Mouse (Mus musculus) embryo, embryonic 9.5 days (tissue): ENCODE measurements around the gene Baiap2l1.

Experiments
- DNase-seq: peaks from one replicate; pipeline ENCODE4 v3.0.0-alpha.2; 2017; ENCODE audit errors: extremely low spot score

The Baiap2l1 gene

DNA sequence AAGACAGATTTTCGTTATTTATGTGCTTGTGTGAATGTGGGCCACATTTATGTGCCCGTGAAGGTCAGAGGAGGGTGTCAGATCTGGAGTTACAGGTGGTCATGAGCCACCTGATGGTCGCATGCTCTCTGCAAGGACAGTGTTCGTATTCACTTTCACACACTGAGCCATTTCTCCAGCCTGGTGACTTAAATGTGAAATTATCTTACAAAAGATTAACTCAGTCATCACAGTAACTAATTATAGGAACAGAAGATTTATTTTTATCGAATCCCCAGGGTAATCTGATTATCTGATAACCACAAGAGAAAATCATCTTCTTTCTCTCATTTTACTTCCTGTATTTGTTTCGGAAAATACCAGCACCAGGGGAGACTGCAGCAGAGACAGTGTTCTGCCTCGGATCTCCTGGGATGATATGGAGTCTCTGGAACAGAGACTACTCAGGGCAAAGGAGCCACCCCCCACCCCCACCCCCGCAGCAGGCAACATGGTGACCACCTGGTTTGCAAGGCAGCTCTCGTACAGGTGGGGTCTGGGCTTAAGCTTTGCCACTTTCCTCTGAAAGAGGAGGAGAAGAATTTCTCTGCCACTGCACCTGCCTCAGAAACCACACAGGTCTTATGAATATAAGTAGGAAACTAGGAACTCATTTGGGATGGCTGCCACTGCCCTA is 71.2 kb downstream of the Baiap2l1 start:
- DNase-seq: no peak

DNA sequence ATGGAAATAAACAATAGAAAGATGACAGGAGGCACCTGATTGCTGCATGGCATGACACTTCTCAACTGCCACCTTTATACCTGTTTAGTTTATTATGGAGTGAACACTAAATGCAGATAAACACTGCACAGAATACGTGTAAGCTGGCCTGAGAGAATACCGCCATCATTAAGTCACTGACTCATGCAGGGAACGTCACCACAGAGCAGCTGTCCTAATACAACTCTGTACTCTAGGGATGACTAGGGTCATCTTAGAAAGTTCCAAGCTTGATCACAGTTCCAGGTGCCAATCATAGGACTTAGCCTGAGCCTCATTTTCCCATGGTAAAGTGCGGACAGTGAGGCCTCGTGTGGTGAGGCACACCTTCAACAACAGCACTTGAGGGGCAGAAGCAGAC is 73.3 kb downstream of the Baiap2l1 start:
- no peak for DNase-seq

DNA sequence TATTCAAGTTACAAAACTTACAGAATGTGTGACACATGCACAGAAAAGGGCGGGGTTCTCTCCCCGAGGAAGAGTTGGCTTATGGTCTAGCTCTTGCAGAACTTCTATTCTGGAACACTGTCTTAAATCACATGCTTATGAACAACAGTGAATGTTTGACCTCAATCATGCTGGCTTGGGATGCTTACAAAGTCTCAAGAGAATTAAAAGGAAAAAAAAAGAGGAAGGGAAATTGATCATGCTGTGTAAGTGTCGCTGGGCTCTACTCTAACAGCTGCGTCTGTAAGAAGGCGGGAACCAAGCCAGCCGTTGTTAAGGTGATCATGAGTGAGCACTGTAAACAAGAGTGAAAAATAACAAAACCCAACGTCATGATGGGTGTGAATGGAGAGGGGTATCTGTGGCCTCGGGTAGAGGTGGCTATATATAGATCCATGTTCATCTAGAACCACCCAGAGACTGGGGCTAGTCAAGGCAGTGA is 74.3 kb downstream of the Baiap2l1 start:
- DNase-seq: no peak

DNA sequence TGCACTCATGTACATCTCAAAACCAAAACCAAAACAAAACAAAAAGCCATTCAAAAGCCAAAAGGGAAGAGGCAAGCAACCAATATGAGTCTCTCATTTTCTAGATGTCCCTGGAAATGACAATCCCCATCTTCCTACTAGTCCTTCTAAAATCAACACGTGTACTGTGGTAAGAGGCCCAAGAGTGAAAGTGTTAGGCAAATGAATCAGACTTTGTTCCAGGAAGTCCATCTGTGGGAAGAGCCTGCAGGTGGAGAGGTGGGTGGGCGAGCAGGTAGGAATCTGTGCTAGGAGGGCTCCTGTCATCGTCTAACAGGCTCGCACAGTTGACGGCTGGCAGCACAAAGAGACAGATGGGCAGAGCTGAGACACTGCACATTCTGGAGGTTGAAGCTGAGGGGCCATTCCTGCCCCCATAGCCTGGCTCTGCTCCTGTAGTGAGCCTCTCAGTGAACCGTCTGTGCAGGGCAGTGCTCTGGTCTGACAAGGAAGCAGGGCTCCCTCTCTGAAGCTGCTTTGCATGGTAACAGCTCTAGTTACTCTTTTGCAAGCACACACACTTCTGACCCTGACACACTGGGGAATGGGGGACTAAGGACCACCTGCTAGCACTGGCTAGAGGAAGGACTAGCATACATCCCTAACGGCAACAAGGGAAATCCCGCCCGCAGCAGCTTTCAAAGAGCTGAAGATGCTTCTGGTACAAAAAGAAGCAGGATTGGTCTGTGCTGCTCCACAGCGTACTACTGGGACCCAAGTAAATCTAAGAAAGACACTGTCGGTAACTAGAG is 75.2 kb downstream of the Baiap2l1 start:
- no peak for DNase-seq

DNA sequence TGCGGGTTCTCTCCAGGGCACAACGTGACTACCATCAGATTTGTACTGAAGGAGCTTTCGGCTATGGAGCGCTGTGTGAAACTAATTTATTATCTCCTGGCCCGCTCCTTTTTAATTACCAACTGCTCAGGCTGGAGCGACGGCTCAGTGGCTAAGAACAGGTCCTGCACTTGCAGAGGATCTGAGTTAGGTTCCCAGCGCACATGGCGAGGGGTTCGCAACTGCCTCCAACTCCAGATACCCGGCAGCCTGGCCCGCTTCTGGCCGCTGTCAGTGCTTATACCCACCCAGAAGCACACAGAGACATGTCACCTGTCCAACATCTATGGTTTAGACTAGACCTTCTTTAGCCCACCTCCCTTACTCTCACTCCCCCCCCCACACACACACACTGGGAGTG is 78.0 kb downstream of the Baiap2l1 start:
- DNase-seq: no peak

DNA sequence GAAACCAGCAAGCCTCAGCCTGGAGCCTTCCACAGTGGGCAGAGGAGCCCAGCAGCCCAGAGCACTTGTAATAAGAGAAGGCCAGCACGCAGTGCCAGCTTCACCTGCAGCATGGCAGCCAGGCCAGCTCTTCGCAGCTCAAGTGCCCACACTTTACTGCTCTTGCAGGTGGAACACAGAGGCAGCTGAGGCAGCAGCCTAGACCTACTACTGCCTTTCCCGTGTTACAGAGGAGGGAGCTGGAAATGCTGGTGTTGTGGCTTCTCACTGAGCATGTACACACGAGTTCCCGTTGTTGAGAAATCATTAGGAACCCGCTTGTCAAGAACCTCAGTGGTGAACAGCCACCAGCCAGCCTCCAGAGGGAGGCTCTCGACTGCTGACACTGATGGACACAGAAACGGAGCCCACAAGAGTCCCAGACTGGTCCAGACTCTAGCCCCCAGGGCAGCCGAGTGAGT is 78.8 kb downstream of the Baiap2l1 start:
- no peak for DNase-seq

DNA sequence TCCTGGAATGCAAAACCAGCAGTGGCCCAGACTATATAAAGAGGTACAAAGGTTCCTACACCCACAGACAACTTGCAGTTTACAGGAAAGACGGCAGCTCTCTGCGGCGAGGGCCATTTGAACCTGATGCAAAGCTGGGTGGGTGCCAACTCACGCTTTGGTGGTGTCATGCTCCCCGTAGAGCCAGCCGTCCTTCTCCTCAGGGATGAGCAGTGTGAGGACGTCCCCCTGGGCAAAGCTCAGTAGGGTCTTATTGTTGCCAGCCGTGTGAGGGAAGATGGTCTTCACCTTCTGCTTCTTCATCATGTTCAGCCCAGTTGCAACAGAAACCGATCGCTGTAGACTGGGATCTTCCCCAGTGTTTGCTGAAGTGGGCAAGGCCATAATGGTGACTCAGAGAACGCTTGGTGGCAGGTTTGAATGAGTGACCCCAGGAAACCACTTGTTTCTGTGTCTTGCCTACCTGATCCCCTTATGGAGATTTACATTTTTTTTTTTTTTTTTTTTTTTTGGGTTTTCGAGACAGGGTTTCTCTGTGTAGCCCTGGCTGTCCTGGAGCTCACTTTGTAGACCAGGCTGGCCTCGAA is 79.4 kb downstream of the Baiap2l1 start:
- DNase-seq: no peak

DNA sequence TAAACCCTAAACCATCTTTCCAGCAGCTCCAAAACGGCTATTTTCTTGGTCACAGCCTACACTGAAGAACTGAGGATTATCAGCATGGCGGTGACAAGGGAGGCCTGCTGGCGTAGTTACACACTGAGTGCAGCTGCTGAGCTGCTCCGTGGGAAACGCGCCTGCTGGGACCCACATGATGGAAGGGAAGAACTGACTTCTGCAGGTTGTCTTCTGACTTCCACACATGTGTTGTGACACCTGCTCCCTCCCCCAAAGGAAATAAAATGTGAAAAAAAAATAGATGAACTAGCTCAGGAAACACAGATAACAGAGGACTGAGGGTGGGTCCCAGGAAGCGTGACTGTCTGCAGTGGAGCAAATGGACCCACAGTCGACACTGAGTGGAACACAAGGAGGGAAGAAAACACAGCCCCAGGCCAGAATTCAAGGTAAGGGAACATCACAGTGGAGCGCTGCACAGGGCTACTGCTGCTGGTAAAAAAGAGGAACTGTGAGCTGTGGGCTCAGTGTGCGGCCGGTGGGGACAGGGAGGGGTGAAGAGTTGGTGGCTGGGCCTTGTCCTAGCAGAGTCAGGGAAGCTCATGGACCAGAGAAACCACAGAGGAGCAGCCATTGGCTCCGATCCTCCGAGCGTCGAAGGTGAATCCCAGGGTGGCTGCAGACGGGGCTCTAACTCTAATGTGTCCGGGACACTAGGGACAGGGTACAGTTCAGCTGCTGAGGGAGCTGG is 80.8 kb downstream of the Baiap2l1 start:
- no peak for DNase-seq

DNA sequence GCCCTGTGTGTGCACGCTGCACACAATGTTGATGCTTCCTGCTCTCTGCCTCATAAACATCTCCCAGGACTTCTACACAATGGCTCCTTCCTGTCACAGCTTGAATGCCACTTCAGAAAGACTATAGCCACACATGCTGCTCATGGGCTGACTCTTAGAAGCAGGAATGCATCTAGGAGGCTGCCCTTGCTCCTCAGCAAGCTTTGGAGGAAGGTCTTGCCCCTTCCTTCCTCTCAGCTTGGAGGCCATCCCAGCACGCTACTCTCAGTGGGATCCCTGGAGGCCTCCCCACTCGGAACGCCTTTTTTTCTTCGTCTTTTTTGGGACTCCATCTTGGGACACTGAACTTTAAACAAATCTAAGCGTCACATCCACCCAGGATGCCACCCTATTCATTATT is 83.0 kb downstream of the Baiap2l1 start:
- DNase-seq: no peak

DNA sequence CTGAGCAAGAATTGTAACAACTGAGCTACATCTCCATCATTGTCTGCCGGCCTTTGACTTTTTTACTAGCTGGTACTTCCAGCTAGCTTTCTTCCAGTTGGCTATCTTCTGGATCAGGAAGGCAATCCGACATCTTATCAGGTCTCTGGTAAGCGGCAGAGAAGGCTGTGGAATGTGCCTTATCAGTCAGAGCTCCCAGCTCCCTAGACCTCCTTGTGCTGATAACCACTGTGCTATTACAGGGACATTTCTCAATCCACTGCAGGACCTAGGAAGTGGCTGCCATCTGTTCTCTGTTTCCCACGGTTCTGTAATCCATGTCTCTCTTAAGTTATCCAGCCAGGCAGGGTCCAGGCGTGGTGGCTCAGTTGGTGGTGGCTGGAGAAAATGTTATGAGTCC is 86.1 kb downstream of the Baiap2l1 start:
- no peak for DNase-seq

DNA sequence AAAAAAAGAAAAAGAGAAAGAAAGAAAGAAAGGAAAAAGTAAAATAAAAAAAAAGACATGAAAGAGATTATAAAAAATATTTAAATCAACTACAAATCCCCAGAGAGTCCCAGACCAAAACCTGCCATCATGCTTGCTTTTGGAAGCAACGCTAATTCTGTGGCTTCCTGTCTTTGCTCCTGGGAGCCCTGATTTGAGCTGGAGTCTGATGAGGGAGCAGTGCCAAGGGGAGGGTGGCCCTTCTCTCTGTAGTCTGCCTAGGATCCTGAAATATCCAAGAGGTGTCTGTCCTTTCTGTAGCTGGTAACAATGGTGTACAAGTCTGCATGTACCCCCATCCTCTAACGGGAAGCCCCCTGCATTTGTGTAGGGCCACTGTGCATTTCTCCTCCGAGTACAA is 86.8 kb downstream of the Baiap2l1 start:
- no peak for DNase-seq

DNA sequence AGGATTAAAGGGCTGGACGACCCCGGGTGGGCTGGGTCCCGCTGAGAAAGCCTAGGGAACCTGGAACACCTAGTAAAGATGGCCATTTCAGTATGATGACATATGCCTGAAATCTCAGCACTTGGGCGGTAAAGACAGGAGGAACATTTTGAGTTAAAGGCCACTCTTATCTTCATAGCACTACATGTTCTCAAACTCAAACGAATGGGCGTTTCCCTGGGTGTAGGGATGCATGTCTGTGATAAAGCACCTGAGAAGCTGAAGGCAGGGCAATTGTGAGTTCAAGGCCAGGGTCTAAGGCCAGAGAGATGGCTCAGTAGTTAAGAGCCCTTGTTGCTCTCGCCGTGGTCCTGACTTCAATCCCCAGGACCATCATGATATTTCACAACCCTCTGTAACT is 87.5 kb downstream of the Baiap2l1 start:
- DNase-seq: no peak

DNA sequence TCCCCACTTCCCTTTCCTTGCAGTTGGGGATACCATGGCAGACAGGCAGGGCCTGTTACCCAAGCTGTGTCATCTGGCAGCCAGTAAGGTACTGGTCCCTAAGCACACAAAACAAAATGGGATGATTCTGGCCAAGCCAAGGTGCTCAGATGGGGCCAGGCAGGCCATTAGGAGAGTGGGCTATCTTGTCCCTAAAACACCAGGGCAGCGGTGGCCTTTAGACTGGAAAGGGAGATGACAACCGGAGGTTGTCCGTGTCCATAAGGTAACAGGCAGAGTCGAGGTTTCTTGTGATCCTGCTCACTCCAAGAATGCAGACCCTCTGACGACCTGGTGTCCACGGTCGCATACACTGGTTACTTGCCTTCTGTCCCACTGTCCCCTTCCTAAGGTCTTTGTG is 88.0 kb downstream of the Baiap2l1 start:
- DNase-seq: no peak

DNA sequence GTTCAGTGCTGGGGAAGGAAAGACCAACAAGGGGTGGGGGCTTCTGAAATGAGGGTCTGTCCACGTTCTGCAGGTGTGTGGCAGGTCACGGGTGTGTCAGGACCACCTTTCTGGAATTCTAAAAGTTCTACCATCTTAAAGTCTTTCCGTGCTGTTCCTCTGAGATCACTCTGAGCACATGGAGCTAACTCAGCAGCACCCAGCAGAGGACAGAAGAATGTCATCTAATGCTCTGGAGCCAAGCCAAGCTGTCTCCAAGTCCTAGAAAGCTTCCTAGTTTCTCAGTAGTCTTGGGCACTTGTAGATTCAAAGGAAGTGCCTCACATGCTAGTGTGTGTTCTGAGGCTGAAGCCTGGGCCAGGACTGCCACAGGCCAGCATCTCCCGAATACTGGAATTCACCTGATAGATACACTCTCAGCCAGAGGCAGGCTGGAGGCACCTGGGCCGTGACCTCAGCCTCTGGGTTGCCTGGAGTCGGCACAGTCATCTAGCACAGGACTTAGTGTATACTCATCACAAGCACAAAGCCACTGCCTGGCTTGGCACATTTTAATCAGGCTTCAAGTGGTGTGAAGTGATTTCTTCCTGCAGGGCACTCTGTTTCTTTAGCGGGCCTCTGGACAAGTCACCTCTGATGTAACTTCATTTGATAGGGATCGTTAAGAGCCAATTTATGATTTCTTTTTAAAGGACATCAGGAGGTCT is 90.2 kb downstream of the Baiap2l1 start:
- no peak for DNase-seq

DNA sequence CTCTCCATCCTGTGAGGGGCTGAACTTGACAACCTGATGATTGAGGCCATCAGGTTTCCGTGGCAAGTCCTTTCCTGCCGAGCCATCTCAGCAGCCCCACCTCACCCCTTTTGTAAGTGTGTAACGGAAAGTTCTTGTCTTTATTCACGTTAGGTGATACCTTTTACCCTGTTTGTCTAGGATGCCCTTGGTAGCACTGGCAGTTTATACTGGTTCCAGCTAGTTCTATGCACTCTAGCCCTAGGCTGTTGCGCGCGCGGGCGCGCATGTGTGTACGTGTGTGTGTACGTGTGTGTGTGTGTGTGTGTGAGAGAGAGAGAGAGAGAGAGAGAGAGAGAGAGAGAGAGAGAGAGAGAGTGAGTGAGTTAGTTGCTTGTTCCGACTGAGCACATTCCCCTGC is 94.4 kb downstream of the Baiap2l1 start:
- no peak for DNase-seq

DNA sequence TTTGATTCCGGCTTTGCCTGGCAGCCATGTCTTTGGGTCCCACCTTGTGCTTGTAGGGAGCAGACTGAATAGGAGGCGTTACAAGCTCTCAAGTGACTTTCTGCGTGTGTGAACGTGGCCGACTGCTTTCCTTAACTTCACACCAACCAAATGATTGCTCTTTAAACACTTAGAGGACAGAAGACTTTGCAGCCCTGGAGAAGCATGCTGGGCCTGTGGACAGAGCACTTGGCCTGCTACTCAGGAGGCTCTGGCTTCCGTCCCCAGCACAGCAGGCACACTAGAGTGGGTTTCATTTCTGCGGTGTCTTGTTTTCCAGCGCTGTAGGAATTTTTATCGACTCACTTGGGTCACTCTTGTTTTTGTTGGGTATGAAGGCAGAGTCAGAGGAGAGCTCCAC is 94.8 kb downstream of the Baiap2l1 start:
- no peak for DNase-seq

DNA sequence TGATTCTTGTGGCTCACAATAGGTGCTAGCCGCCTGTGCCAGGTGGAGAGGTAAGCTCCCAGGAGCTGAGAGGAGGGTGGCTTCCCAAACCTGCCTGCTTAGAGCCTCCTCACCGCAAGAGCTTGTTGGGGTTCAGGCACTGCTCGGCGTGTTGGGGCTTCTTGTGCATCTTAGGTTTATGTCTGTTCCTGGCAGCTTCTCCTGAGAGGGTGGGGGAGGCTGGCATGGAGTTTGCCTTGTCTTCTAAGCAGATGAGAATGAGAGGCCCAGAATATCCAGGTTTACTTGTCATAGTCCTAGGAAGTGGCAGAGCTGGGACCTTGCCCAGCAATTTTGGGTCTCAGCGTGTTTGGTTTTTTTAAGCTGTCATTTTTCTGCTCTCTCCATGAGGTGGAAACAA is 96.1 kb downstream of the Baiap2l1 start:
- no peak for DNase-seq

DNA sequence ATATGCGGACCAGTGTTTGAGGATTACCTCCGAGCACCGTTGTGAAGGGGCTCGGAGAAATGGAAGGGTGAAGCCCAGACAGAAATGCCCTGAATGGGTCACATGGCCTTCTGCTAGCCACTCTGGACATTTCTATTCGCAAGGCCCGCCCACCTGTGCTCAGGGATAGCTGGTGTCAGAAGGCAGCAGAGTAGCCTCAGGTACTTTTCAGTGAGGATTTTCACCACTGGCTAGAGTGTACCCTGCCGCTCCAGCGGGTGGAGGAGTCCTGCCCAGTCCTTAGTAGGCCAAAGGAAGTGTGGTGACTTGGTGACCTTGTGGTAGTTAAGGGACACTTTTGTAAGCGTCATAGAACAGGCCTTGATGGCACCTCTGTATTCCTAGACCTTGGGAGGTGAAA is 96.6 kb downstream of the Baiap2l1 start:
- DNase-seq: no peak

DNA sequence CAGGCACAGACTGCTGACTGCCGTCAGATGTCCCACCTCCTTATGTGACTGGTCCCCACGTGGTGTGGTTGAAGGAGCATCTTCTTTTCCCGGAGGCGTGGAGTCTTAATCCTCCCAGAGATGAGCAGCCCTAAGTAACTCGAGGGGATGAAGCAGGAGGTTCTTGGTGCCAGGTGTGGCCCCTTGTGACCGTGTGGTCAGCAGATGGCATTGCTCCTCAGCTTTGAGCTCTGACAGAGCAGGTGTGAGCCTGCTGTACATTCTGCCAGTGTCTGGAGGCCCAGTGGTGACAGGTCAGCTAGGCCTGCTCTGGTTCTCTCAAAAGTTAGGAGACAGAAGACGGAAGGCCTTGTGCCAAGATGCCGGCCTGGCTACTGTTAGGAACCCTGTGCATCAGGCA is 97.4 kb downstream of the Baiap2l1 start:
- no peak for DNase-seq

DNA sequence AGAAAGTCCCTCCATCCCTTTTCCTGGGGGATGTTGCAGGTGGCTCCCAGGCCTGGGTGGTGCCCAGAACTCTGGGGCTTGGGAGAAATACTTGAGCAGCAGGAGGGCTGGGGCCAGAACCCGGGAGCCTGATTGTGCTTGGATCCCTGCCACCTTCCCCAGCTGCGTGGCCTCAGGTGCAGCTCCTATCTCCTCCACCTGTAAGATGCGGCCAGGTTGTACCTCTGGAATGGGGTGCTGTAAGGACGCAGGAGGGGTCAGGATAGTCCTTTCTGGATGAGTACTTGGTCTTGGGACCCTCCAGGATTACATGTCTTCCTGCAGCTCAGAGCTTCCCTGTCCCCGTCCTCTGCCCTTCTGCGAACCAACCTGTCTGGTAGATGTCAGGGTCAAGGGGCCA is 98.7 kb downstream of the Baiap2l1 start:
- DNase-seq: no peak

DNA sequence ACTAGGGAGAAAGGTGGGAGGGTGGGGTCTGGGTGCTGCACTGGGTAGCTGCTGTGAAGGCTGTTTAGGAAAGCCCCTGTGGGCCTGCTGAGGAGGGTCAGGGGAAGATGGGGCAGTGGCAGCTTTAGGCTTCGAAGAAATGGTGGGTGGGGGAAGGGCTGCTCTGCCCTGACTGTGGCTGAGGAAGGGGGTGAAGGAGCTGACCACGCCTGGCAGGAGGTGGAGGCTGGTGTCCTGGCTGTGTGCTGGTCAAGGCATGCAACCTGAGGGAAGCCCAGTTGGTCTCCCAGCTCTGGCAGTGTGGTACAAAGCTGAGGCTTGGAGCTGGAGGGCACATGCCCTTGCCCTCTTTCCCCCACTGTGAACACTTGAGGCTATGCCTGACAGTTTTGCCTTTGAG is 99.2 kb downstream of the Baiap2l1 start:
- DNase-seq: no peak
